Mouse (Mus musculus) midbrain, embryonic 14.5 days (tissue): Measurements from ENCODE around the gene Taco1. TPM values are rescaled to one million over a fixed set of nuclear protein-coding genes. Genes with fewer than 3 reads are reported as not detected.
"Not testable (repeated sequence)": the region's sequence is repeated elsewhere in the genome, so short reads cannot be mapped to it uniquely, and the experiment has no call there.

Experiments used
- ATAC-seq: fragments of 200-750 bp; cut with Nextera tagmentation; 2 replicates; pipeline ENCODE4 v1.8.0; 2017; ENCODE audit warnings: moderate number of reproducible peaks, moderate library complexity; ENCODE audit not compliant: low FRiP score, low TSS enrichment
- DNase-seq: peaks from one replicate; pipeline ENCODE4 v3.0.0-alpha.2; 2015
- H3K27ac ChIP-seq: fragments of 300-500 bp; sonication (generic); replicated peaks from 2 replicates; pipeline ENCODE4 v1.5.1; 2014; ENCODE audit warnings: mild to moderate bottlenecking, low read depth, low read length, moderate library complexity
- H3K27me3 ChIP-seq: fragments of 300-500 bp; sonication (generic); 2 replicates; pipeline ENCODE4 v1.6.1; 2014; ENCODE audit warnings: low read length, control low read depth, mixed read lengths; ENCODE audit not compliant: control insufficient read depth, insufficient read depth
- H3K36me3 ChIP-seq: fragments of 300-500 bp; sonication (generic); 2 replicates; pipeline ENCODE4 v1.6.1; 2014; ENCODE audit warnings: low read length, control low read depth; ENCODE audit not compliant: control insufficient read depth, insufficient read depth
- H3K4me1 ChIP-seq: fragments of 300-500 bp; sonication (generic); 2 replicates; pipeline ENCODE4 v1.6.1; 2014; ENCODE audit warnings: mild to moderate bottlenecking, antibody characterized with exemption, low read length, control low read depth; ENCODE audit not compliant: control insufficient read depth, insufficient read depth
- H3K4me2 ChIP-seq: fragments of 300-500 bp; sonication (generic); 2 replicates; pipeline ENCODE4 v1.6.1; 2014; ENCODE audit warnings: mild to moderate bottlenecking, low read length, moderate library complexity
- H3K4me3 ChIP-seq: fragments of 300-500 bp; sonication (generic); replicated peaks from 2 replicates; pipeline ENCODE4 v1.5.1; 2014; ENCODE audit warnings: low read depth, low read length
- H3K9ac ChIP-seq: fragments of 300-500 bp; sonication (generic); replicated peaks from 2 replicates; pipeline ENCODE4 v1.6.1; 2014; ENCODE audit warnings: mild to moderate bottlenecking, low read length, moderate library complexity
- H3K9me3 ChIP-seq: fragments of 300-500 bp; sonication (generic); 2 replicates; pipeline ENCODE4 v1.6.1; 2016; ENCODE audit warnings: low read length, control low read depth, mixed read lengths; ENCODE audit not compliant: control insufficient read depth
- WGBS: fragments of 180-500 bp; shearing (Covaris S2); extraction: QIAGEN DNeasy Blood & Tissue Kit; methylation state at CpG from one replicate; pipeline ENCODE4 v1.1.7; 2014; 5-methylcytosine and 5-hydroxymethylcytosine counted together
- polyA plus RNA-seq: library from polyadenylated mRNA; unstranded; fragments of >200 nt; fragmentation: Nextera tagmentation; extraction: Ambion mirVana; gene quantifications from 2 replicates; pipeline ENCODE4 v1.2.1, GENCODE M21; 2014

The Taco1 gene
- polyA plus RNA-seq, 1 experiment from 2014 or later, result 5.6 TPM

GRCm38 (mm10) chr11:106055341-106055740 is 10.5 kb upstream of the Taco1 start:
- Histone ChIP-seq H3K27ac (no peak overlapping the region), H3K4me3 (no peak overlapping the region), H3K4me2 (no peak overlapping the region), H3K4me1 (no peaks in the 10 kb centered on the region), H3K36me3 (peaks cover 96% of the 10 kb centered on the region), H3K9ac (no peak overlapping the region), H3K9me3 (no peaks in the 10 kb centered on the region), H3K27me3 (no peaks in the 10 kb centered on the region)
- WGBS, result 94% methylated on average over 6 of the region's 6 CpGs
- ATAC-seq, result no peak
- DNase-seq, result no peak

GRCm38 (mm10) chr11:106056819-106057491 is 8.9 kb upstream of the Taco1 start:
- ATAC-seq, result no peak
- DNase-seq, result no peak
- Histone ChIP-seq H3K36me3 (peaks cover 80% of the 10 kb centered on the region), H3K9ac (no peak overlapping the region), H3K27ac (no peak overlapping the region), H3K4me3 (no peak overlapping the region), H3K27me3 (no peaks in the 10 kb centered on the region), H3K4me2 (no peak overlapping the region), H3K9me3 (no peaks in the 10 kb centered on the region), H3K4me1 (no peaks in the 10 kb centered on the region)
- WGBS, result 94% methylated on average over 8 of the region's 8 CpGs

DNA sequence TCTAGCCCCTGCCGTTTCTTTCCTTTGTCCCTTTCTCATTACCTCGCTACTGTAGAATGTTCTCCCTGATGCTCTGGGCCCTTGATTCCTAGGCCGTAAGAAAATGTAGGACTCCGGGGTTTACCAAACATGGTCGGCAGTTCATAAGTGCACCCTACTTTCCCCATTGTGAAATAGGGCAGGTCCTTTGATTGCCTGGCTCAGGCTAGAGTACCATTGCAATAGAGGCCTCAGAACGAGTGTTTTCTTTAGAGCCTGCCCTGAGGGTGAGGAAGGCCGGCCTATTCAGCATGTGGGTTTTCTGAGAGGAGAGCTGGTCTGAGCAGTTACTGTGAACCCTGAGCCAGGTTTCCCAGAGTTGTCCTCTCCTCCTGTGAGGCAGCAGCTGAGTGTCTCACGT is 7.8 kb upstream of the Taco1 start:
- Histone ChIP-seq H3K27me3 (no peaks in the 10 kb centered on the region), H3K9ac (no peak overlapping the region), H3K27ac (no peak overlapping the region), H3K4me1 (no peaks in the 10 kb centered on the region), H3K4me2 (no peak overlapping the region), H3K36me3 (peaks cover 70% of the 10 kb centered on the region), H3K4me3 (no peak overlapping the region), H3K9me3 (no peaks in the 10 kb centered on the region)
- no peak for ATAC-seq
- WGBS, result 88% methylated on average over 8 of the region's 8 CpGs
- no peak for DNase-seq

GRCm38 (mm10) chr11:106060549-106060948 is 5.3 kb upstream of the Taco1 start:
- DNase-seq (no peak), ATAC-seq (no peak)
- 0 out of 2 replicates have a peak, but pooled peaks cover 3% of the 10 kb centered on the region for H3K4me1 ChIP-seq
- H3K27me3 ChIP-seq, result no peaks in the 10 kb centered on the region
- no peak overlapping the region for H3K4me3 ChIP-seq
- no peak overlapping the region for H3K27ac ChIP-seq
- no peaks in the 10 kb centered on the region for H3K9me3 ChIP-seq
- H3K36me3 ChIP-seq, result peaks cover 44% of the 10 kb centered on the region
- no peak overlapping the region for H3K9ac ChIP-seq
- no peak overlapping the region for H3K4me2 ChIP-seq
- 95% methylated on average over 1 of the region's 1 CpGs for WGBS

GRCm38 (mm10) chr11:106061311-106061710 is 4.5 kb upstream of the Taco1 start:
- H3K4me1 ChIP-seq, result 0 out of 2 replicates have a peak, but pooled peaks cover 3% of the 10 kb centered on the region
- no peak overlapping the region for H3K4me3 ChIP-seq
- no peak overlapping the region for H3K27ac ChIP-seq
- no peaks in the 10 kb centered on the region for H3K27me3 ChIP-seq
- WGBS, result 87% methylated on average over 1 of the region's 1 CpGs
- ATAC-seq (no peak), DNase-seq (no peak)
- no peak overlapping the region for H3K9ac ChIP-seq
- H3K9me3 ChIP-seq, result no peaks in the 10 kb centered on the region
- peaks cover 37% of the 10 kb centered on the region for H3K36me3 ChIP-seq
- no peak overlapping the region for H3K4me2 ChIP-seq

- ATAC-seq (no peak), DNase-seq (no peak)
- H3K27me3 ChIP-seq, result no peaks in the 10 kb centered on the region
- H3K27ac ChIP-seq, result no peak overlapping the region
- H3K9ac ChIP-seq, result no peak overlapping the region
- no peaks in the 10 kb centered on the region for H3K9me3 ChIP-seq
- H3K36me3 ChIP-seq, result peaks cover 15% of the 10 kb centered on the region
- 85% methylated on average over 5 of the region's 5 CpGs for WGBS
- H3K4me1 ChIP-seq, result 0 out of 2 replicates have a peak, but pooled peaks cover 3% of the 10 kb centered on the region
- no peak overlapping the region for H3K4me3 ChIP-seq
- no peak overlapping the region for H3K4me2 ChIP-seq
Measured at GRCm38 (mm10) chr11:106063756-106064155, 2.1 kb upstream of the Taco1 start.

DNA sequence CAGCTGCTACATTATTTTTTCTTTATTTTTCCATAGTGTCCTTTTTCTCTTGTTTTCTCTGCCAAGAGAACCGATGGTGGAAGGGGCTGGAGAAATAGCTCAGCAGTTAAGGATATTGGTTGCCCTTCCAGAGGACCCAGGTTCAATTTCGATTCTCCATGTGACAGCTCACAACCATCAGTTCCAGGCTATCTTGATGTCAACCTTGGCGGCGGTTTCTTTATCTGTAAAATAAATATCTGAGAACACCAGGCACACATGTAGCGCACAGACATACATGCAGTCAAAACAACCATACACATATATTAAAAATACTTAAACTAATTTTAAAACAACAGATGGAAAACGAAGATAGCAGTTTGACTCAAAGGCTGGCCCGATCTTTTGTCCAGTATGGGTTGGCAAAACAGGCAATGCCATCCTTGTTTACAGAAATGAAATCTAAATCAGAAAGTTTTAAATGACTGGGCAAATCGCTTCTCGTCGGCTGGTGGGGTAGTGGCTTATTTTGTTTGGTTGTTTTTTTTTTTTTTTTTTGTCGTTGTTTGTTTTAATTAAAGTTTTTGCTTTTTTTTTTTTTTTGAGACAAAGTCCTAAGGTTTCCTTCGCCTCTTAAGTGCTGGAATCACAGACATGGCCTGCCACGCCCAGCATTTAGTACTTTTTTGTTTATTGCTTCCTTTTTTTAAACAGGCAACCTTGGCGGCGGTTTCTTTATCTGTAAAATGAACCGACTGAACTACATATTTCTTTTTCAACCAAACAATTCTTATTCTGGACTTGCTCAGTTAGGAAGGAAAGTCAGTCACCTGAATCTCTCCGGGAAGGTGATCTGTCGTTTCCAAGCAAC is 563 bp upstream of the Taco1 start:
- Histone ChIP-seq H3K36me3 (no peaks in the 10 kb centered on the region), H3K9me3 (no peaks in the 10 kb centered on the region), H3K27me3 (no peaks in the 10 kb centered on the region), H3K4me1 (0 out of 2 replicates have a peak, but pooled peaks cover 3% of the 10 kb centered on the region), H3K4me2 (peak overlapping the region; percentile 70), H3K4me3 (peak overlapping the region; percentile 81), H3K27ac (peak overlapping the region; percentile 21; the same call in 1 of the 2 replicates), H3K9ac (peak overlapping the region; percentile 32; the same call in 1 of the 2 replicates)
- DNase-seq, result no peak
- 43% methylated on average over 18 of the region's 18 CpGs for WGBS
- no peak for ATAC-seq

- peak overlapping the region; percentile 83 for H3K9ac ChIP-seq
- H3K27ac ChIP-seq, H3K36me3 ChIP-seq, ATAC-seq, H3K27me3 ChIP-seq, H3K4me1 ChIP-seq, H3K9me3 ChIP-seq: not testable (repeated sequence)
- 24% methylated on average over 23 of the region's 23 CpGs for WGBS
- peak; percentile 87 for DNase-seq
- H3K4me3 ChIP-seq, result peak overlapping the region; percentile 81
- peak overlapping the region; percentile 70 for H3K4me2 ChIP-seq
Measured at GRCm38 (mm10) chr11:106066616-106067015, 755 bp downstream of the Taco1 start.
